Mouse (Mus musculus) skeletal muscle tissue, adult 2 months (tissue): ENCODE data around the gene Kank4.
"Not testable (repeated sequence)": the region's sequence is repeated elsewhere in the genome, so short reads cannot be mapped to it uniquely, and the experiment has no call there.

Experiments used
- DNase-seq: peaks from one replicate; pipeline ENCODE4 v3.0.0-alpha.2; 2012; ENCODE audit warnings: low read depth, low spot score

Kank4 gene

DNA sequence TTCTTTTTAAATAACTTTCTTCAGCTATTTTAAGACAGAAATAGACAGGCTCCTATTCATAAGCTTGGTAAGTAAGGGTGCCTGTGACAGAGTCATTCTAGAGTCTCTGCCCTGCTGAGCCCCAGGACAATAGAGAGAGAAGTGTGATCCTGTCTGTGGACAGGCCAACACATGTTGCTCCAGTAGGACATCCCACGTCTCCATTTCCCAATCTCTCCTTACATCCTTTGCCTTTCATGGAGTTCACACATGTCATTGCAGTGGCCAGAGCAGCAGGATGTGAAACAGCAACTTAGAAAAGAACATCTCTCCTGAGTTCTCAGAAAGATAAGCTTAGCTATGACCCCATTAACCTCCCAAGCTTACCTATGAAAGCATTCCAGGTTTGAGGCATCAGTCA is 14.4 kb upstream of the Kank4 start:
- no peak for DNase-seq

DNA sequence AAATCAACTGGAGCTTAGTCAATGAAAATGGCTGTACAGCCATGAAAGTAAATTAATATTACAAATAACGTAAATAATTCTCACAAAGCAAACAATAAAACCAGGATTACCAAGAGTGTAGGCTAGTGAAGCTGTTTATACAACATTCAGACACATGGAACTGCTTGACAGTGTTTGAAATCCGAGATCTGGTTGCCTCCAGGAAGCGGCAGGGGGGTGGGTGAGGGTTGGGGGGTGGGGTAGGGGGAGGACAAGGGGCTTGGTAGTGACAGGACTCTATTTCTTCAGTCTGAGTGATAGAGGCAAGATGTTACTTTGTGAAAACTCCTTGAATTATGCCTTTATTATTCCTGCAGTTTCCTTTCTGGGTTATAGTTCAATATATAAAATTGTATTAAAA is 9.4 kb upstream of the Kank4 start:
- DNase-seq, result no peak

DNA sequence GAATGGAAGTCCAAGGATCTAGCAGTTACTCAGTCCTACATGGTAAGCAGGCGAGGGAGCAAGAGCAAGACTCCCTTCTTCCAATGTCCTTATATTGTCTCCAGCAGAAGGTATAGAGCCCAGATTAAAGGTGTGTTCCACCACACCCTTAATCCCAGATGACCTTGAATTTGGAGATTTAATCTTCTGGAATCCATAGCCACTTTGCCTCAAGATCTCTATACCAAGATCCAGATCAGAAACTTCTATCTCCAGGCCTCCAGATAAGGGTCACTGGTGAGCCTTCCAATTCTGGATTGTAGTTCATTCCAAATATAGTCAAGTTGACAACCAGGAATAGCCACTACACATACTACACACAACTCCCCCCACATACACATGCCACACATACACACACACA is 6.4 kb upstream of the Kank4 start, which contains the start of gene I0C0044D17Rik:
I0C0044D17Rik (minus strand) TSS at position 101 of the 400 bp plus-strand sequence.
- not testable (repeated sequence) for DNase-seq

DNA sequence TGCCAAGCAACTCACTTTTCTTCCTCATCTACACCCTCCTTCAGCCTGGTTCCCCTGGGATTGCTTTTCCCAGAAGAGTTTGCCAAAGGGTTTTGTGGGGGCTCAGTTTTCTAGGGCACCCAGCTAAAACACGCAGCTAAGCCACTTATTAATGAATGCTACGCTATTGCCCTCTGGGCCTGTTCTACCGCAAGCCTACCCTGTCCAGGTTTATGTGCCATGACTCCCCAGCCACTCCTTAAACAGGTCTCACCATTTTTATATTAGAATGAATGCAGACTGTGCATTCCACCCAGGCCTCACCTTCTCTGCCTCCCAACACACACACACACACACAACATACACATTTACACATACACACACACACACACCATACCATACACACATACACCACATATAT is 5.7 kb upstream of the Kank4 start:
- no peak for DNase-seq

DNA sequence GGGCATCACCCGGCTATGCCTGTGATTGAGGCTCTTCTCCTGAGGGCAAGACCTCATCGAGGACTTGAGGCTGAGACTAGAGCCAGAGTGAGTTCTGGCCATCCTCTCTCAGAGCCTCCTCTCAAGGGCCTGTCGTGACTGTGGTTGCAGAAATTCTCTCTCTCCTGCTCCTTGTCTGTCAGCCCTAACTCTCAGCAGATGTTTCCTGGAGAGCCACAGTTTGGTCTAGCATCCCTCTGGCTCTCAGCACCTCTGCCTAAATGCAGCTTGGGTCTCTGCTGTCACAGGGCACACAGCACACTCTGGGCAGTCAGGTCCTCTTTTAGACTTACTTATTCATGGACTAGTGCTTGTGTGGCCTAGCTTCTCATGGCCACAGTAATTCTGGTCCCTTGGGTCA is 5.1 kb upstream of the Kank4 start:
- DNase-seq, result no peak

DNA sequence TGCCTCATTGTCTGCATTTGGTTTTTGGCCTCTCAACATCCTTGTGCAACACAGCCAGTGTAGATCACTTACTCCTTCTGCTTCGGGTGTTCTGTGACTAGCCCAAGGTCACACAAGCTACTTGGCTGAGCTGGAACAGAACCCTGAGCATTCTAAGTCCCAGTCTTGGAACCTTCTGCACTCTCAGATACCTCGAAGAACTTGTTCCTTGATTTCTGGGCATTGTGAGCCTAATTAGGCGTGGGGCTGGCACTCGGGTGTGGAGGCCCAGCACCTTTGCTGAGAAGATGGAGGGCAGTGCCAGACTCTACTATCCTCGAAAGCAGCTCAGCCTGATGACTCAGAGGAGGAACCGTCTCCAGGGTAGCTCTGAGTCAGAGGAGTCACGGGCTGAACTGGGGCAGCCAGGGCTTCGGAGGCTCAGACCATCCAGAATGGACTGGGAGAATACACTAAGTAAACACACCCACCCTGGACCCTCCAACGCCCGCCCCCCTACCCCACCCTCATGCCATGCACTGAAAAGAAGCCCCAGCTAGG is 1.9 kb upstream of the Kank4 start:
- DNase-seq, result no peak

DNA sequence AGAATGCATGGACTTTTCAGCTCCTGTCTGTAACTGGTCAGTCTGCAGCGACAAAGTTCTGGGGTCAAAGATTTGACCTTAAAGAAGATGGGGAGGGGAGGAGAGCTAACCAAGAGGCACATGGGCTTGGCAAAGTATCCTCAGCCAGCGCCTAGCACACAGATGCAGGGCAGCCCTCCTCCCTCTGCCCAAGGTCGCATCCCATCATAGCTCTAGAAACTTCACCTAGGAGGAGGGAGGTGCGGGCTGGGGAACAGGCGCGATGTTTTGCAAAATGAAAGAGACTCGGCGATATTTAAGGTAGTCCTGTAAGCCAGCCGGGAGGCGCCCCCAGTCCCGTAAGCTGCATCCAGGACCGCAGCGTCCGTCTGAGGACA is 542 bp downstream of the Kank4 start:
- no peak for DNase-seq

DNA sequence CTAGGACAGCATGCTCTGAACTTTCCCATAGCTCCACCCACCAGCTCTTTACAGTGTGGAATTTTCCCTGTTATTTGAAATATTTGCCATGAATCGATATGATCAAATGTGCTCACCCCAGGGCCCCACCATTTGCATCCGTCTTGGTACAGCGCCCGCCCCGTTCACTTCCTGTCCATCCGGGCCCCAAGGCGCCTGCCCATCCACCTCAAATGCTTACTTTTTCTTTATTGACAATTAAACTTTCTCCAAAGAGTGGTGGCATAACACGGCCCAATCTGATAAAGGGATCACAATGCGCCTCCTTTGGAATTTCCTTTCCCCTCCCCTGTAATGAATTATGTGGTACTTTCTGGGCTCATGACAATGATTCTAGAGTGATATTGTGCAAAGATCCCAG is 11.0 kb downstream of the Kank4 start:
- no peak for DNase-seq

DNA sequence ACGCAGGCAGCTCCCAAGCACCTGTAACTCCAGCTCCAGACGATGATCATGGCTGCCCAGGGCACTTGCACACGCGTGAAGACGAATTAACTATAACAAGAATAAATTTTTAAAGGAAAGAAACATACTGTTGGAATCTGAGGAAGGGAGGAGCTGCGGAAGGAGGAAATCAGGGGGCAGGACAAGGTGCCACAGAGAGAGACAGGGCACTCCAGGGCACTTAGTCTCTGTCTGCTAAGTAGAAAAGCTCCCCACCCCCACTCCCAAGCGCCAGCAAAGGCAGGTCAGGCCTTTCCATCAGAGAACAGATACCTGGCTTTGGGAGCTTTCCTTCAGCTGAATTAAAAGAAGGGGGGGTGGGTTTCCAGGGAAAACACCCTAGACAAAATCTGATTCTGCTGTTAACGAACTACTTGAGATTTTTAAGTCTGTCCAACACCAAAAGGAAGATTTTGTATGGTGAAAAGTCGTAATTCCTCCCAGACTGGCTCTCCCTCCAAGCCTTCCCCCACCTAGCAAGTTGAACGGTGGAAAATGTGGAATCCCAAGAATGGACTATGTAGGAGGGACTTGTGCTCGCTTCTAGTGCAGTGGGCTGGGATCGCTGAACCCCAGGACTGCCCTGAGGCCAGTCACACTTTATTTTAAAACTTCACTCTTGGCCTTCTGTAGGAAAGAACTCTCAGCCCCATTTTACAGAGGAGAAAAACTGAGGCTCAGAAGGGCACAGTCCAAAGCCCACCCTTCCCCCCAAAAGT is 11.9 kb downstream of the Kank4 start:
- DNase-seq, result no peak

DNA sequence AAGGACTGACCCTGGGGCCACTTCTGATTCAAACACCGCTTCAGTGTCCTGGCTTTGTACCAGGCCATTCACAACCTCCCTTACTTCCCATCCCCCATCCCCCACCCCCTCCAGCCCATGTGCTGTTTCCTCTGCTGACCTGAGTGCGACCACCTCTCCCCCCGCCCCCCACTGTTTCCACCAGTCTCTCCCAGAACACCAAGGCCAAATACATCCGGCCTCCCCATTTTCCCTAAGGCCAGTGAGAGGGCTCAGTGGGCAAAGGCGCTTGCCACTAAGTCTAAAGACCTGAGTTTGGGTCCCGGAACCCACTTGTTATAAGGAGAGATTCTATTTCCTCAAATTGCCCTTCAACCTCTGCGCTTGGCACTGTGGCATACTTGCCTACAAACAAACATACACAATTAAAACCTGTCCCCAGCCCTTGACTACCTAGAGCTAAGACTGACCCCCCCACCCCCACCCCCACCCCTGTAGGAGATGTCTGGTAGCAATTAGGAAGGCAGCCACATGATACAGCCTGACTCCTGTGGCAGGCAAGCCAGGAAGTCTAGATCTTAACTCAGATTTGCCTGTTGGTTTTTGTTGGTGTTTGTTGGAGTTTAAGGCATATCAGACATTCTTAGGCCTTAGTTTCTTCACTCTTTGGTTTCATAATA is 12.7 kb downstream of the Kank4 start:
- DNase-seq, result no peak

DNA sequence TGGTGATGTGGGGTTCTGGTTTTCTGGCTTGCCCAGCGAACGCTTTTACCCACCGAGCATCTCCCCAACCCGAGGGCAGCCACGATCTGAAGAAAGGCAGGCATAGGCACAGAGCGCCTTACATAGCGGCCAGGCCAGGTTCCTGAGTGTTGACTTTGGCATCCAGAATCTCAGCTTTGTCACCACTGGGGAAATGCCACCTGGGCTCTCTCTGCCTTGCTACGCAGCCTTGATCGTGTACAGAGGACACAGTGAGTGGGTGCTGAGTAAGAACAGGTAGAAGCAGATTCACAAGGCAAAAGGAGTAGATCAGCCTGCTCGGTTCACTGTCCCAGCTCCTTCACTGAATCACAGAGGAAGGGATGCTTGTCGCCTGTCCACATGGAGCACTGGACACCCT is 15.6 kb downstream of the Kank4 start:
- DNase-seq, result no peak

DNA sequence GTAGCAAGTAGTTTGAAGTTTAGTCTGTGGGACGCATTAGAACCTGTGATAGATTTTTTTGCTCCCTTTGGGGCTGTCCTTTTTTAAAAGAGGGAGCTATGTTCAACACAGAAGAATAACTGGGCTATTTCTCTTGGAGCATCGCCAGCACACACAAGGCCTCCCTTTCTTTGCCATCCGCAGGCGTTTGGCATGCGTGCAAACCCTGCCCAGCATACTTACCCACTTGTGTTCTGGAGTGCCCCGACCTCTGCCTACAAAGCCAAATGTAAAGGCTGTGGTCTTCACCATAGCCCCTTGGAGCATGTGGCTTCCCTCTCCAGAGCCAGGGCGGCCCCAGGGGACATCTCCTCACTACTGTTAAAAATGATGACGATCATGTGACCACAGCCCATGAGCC is 16.5 kb downstream of the Kank4 start:
- DNase-seq, result no peak

DNA sequence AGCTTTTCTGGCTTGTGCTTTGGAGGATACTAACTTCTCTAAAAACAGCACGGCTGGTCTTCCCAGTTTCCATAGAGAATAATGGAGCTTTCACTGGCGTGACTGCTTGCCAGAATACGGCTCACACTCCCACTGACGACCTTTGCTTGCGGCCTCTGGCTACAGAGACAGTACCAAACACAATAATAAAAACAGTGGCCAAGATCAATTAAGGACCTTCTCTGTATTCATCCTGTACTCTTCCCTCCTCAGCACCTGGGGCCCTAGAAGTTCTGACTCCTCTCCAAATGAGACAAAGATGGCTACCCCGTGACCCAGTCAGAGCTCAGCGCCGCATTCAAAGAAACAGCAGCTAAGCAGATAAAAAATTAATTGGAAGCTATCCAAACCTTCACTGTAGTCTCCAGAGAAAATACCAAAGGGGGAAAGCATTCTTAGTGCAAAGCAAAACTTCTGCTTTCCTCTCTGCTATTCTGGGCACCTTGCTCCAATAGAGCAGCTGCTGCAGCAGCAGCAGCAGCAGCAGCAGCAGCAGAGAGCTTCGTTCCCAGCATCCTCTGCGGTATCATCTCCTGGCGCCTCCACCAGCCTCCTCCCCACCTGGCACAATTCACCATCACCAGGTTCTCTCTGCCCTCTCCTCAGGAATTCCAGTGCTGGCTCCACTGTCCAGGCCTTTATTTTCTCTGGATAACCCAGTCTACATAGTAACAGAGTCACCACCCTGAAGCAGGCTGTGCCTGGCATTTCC is 20.6 kb downstream of the Kank4 start:
- DNase-seq, result peak; percentile 25

DNA sequence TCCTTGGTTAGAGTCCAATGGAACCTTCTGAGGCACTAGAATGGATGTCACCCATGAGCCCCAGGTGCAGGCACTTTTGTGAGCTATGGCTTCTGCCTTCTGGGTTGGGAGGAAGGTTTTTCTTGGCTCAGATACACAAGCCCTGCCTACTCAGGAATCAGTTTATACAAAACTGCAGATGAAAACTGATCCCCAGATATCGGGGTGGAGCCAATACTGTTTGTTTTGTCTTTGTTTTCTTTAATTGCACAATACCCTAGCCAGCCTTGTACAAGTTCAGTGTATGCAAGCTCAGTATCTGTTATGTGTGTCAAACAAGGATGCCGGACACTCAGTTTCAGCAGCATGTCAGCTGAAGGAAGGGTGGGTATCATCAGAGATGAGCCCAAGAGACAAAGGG is 22.1 kb downstream of the Kank4 start:
- DNase-seq, result no peak

DNA sequence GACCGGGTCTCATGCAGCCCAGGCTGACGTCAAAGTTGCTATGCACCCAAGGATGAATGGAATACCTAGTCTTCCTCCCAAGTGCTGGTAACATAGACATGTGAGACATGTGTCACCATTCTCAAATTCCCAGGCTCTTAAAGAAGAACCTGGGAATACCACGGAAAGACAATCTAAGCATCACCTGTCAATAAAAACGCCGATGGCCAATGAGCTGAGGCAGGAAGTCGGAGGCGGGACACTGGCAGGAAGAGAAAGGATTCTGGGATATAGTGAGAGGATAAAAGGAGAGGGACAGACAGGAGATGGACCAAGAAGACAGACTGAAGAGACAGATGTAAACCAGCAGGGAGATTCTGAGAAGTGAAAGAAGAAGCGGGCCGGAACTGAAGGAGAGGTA is 23.9 kb downstream of the Kank4 start:
- DNase-seq, result no peak

DNA sequence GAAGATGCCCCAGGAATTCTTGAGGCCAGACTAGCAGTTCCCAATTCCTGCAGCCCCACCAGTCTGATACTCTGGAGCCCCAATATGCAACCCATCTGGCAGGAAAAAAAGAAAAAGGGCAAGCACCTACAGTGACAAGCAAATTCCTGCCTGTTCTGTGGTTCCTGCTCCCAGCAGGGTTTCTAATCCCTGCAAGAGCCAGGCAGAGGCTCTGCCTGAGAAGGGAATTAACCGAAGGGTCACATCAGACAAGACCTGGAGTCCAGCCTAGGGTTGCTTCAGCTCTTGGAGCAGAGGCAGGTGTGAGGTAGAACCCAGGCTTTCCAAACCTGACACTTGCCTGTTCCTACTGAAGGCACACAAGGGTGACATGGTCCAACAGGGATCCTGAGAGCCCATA is 26.6 kb downstream of the Kank4 start:
- no peak for DNase-seq

DNA sequence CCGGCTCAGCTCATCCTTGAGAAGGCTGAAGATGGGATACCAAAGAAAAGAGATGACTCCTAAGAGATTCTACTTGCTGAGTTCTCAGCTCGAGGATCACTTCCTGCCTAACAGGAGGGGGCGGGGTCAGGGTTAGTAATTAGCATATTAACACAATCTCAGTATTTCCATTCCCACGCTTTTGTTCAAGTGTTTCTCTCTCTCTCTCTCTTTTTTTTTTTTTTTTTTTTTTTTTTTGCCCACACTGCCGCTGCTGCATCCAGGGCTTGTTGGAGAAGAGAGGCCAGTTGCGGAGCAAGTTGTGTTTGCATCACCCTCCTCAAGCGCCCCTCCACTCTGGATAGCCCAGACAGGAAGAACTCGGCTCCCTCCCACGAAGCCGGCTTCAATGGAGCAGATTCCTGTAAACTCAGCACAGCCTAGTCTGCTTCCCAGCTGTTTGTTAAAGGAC is 27.5 kb downstream of the Kank4 start:
- DNase-seq, result no peak

DNA sequence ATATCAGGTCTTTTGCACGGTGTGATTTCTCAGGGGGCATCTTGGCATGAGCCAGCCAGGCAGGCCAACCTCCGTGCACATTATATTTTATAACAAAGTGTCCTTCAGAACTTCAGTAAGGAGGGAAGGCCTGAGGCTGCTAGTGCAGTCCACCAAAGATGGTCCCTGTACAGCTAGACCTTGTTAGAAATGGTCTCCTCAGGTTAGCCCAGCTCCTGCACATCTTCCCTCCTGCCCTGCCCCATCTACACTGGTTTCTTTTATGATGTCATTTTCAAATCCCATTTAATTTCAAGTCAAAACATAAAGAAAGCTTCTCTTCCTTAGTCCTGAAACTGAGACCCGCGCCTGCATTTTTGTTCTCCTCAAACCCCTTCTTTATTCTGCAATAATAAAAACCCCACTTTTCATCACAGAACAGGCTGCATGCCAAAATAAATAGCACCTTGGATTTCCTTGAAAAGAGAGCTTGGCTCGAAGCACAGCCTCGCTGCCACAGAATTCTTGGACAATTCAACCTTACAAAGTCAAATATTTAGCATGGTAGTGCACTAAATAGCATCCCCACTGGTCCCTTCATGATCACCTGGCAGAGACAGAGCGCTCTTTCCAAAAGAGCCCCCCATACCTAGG is 28.1 kb downstream of the Kank4 start:
- DNase-seq, result no peak

DNA sequence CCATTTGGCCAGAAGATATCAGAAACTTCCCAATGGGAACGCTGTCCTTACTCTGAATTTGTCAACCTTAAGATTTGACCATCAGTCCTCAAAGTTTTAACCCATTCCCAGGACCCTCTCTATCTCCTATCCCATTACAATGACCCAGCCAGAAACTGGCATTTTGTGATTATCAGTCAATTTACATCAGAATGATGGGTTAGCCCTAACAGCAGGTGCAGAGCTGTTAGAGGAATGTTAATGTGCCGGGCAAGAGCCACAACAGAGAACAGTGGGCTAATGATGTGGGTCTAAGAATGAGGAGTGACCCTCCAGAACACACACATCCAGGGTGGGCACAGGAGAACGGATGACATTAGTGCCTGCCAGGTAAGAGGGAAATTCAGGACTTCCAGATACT is 31.1 kb downstream of the Kank4 start:
- DNase-seq, result no peak

DNA sequence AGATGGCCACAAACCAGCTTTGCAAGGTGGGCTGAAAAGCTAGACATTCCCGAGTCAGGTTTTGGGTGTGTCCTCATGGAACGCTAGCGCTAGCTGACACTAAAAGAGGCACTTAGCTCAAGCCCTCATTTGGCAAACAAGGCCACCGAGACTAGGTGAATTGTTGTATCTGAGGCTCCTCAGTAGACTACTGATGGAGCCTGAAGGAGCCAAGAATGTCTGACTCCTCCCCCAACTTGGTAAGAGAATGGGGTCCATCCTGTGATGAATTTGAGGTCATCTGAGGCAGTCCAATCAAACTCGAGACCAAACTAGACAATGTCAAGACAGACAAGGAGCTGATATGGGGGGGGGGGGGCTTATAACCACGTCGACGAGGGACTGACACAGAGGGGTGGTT is 31.5 kb downstream of the Kank4 start:
- no peak for DNase-seq

DNA sequence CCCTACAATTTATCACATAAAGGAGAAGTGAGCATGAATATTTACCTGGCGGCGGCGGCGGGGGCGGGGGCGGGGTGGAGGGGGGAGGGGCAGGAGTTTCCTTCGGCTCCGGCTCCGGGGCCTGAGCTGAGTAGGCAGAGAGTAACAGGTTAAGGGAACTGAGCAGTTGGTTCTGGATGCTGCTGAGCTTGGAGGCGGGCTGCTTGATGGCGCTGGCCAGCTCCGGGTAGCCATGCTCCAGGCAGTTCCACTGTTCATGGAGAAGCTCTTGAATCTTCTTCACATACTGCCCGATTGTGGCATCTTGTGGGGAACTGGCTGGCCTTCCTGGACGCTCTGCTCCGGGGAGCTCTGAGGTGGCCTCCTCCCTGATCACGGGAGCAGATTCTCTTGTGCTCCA is 39.1 kb downstream of the Kank4 start:
- no peak for DNase-seq

DNA sequence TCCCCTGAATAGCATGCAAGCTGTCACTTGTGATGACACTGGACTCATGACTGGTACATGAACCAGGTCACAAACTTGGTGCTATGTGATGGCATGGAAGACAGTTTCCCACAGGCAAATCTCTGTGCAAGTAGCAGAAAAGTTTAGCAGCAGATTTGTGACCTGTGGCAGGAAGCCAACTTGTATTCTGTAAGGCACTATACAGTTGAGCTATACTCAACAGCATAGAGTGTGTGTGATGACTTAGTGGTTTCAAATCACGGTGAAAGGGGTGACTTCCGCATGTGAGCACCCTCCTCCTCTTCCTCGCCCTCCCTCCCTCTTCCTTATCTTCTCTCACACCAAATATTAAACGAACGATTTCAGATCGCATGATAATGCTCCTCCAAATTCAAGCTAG is 39.9 kb downstream of the Kank4 start:
- DNase-seq, result no peak
